Mouse (Mus musculus): ENCODE results near the gene Guca1a.

DNA sequence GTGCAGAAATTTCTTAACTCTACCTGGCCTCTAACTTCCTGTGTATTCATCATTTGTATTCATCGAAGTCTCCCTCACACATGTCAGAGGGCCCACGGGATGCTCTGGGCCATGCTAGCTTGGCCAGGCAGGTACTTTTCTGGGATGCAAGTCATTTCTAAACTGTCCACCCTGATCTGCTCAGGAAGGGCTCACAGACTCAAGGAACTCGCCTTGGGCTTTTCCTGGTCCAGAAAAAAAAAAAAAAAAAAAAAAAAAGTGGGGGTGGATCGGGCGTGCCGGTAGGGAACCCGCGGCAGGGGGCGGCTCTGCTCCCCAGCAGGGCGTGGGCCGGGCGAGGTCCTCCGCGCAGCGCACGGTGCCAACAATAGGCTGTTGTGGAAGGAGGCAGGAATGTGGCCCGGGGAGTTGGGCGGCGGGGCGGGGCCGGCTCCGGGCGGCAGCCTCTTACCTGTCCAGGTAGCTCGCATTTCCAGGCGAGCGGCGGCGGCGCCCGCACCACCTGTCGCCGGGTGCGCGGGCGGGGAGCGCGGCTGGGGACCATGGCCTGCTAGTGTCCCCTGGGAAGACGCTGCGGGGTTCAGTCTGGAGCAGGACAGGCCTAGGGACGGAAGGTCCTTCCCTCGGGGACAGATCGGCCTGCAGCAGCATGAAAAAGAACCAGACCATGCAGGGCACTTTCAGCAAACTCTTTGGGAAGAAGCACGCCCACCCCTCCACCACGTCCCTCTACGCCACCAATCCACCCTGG lies 35.9 kb upstream of the Guca1a start, which contains the start of gene AI661453:
- TF ChIP-seq POLR2A (IDR thresholded peaks at IDR 0.05; ENCODE audit: low read depth, low read length) (no peak), HCFC1 (IDR thresholded peaks at IDR 0.05; ENCODE audit: low read depth, low read length) (no peak), RCOR1 (conservative IDR thresholded peaks at IDR 0.05; ENCODE audit: low read depth, low read length) (no peak), CTCF (conservative IDR thresholded peaks at IDR 0.05 in 1 of 2, IDR thresholded peaks at IDR 0.05 in 1 of 2; ENCODE audit: low read depth in 2 of 2, low read length in 2 of 2) (no peak)
